ENCODE assay signal across 20 mouse cellular contexts in the genomic region with DNA sequence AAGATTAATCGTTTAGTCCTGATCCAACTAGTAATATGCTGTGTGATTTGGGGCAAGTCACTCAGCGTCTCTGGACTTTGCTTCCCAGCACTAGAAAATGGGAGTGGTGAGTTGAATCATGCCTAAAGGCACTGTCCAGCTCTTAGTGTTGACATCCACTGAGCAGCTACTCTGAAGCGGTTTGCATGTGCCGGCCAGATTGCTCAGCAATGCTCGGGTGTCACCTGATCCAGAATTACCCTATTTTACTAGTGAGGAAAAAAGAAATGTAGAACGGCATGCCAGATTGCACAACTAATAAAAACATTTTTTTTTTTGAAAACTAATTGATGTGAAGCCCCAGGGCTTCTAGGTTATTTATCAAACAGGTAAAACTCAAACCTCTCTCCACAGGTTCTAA.
DNase-seq lines count a peak whose midpoint lies in the region; ATAC-seq and TF ChIP-seq lines count a peak whose summit lies in the region.
"Had no signal": no experiment of that assay in that cellular context is flagged by ENCODE, and none has a peak within 500 bp of the region (broad histone marks: within the 10 kb centered on the region; RNA-seq: fewer than 3 reads in every experiment).

No protein-coding gene starts in this region.

- TF ChIP-seq CTCF in hindbrain, postnatal 0 days (IDR thresholded peaks at IDR 0.05; ENCODE audit: low read depth): no peak
- TF ChIP-seq CTCF in lung, postnatal 0 days (IDR thresholded peaks at IDR 0.05): no peak

- no peaks in the 10 kb centered on the region for H3K36me3 ChIP-seq in forebrain, embryonic 15.5 days
- H3K36me3 ChIP-seq in forebrain, embryonic 10.5 days (replicated peaks): no peaks in the 10 kb centered on the region
- H3K36me3 ChIP-seq in hindbrain, postnatal 0 days (ENCODE audit: insufficient read depth, low read length): no peaks in the 10 kb centered on the region
- H3K36me3 ChIP-seq in hindbrain, embryonic 10.5 days: no peaks in the 10 kb centered on the region
- no peaks in the 10 kb centered on the region for H3K36me3 ChIP-seq in lung, postnatal 0 days (ENCODE audit: insufficient read depth, low read length)
- H3K36me3 ChIP-seq in limb, embryonic 13.5 days: no peaks in the 10 kb centered on the region
- H3K36me3 ChIP-seq: midbrain, embryonic 12.5 days; neural tube, embryonic 12.5 days had no signal

- H3K9ac ChIP-seq in forebrain, embryonic 15.5 days (replicated peaks): no peak overlapping the region
- H3K9ac ChIP-seq in hindbrain, postnatal 0 days (replicated peaks; ENCODE audit: low read length): no peak overlapping the region
- H3K9ac ChIP-seq in lung, postnatal 0 days (replicated peaks; ENCODE audit: low read depth): no peak overlapping the region
- H3K9ac ChIP-seq in limb, embryonic 13.5 days: no peak overlapping the region
- H3K9ac ChIP-seq: liver, embryonic 14.5 days; midbrain, embryonic 12.5 days; neural tube, embryonic 12.5 days had no signal

- H3K27me3 ChIP-seq in forebrain, embryonic 15.5 days: no peaks in the 10 kb centered on the region
- no peaks in the 10 kb centered on the region for H3K27me3 ChIP-seq in forebrain, embryonic 10.5 days (ENCODE audit: poor library complexity, severe bottlenecking)
- H3K27me3 ChIP-seq in hindbrain, postnatal 0 days (ENCODE audit: insufficient read depth, low read length): no peaks in the 10 kb centered on the region
- H3K27me3 ChIP-seq in hindbrain, embryonic 10.5 days (ENCODE audit: insufficient read depth, poor library complexity, severe bottlenecking): no peaks in the 10 kb centered on the region
- no peaks in the 10 kb centered on the region for H3K27me3 ChIP-seq in lung, postnatal 0 days (replicated peaks; ENCODE audit: insufficient read depth, low read length)
- no peaks in the 10 kb centered on the region for H3K27me3 ChIP-seq in limb, embryonic 13.5 days
- H3K27me3 ChIP-seq: midbrain, embryonic 12.5 days; neural tube, embryonic 12.5 days had no signal

- 72% methylated on average over 6 of the region's 6 CpGs for WGBS in forebrain, embryonic 15.5 days
- 78% methylated on average over 6 of the region's 6 CpGs for WGBS in forebrain, embryonic 10.5 days
- 83% methylated on average over 6 of the region's 6 CpGs for WGBS in hindbrain, postnatal 0 days
- 85% methylated on average over 6 of the region's 6 CpGs for WGBS in hindbrain, embryonic 10.5 days
- 69% methylated on average over 6 of the region's 6 CpGs for WGBS in lung, postnatal 0 days
- 36% methylated on average over 6 of the region's 6 CpGs for WGBS in limb, embryonic 13.5 days

- H3K4me3 ChIP-seq in forebrain, embryonic 15.5 days: no peak overlapping the region
- H3K4me3 ChIP-seq in forebrain, embryonic 10.5 days: no peak overlapping the region
- H3K4me3 ChIP-seq in hindbrain, postnatal 0 days (ENCODE audit: low read length): no peak overlapping the region
- no peak overlapping the region for H3K4me3 ChIP-seq in hindbrain, embryonic 10.5 days
- no peak overlapping the region for H3K4me3 ChIP-seq in lung, postnatal 0 days (ENCODE audit: low read depth, low read length)
- H3K4me3 ChIP-seq in limb, embryonic 13.5 days: no peak overlapping the region
- H3K4me3 ChIP-seq: layer of hippocampus, adult 2 months; midbrain, embryonic 12.5 days; neural tube, embryonic 12.5 days had no signal

- H3K4me2 ChIP-seq in forebrain, embryonic 15.5 days (replicated peaks): no peak overlapping the region
- no peak overlapping the region for H3K4me2 ChIP-seq in hindbrain, postnatal 0 days (ENCODE audit: low read depth, low read length)
- no peak overlapping the region for H3K4me2 ChIP-seq in lung, postnatal 0 days (replicated peaks; ENCODE audit: low read depth, low read length)
- no peak overlapping the region for H3K4me2 ChIP-seq in limb, embryonic 13.5 days (replicated peaks)
- H3K4me2 ChIP-seq: midbrain, embryonic 12.5 days; neural tube, embryonic 12.5 days had no signal

- ATAC-seq in forebrain, embryonic 15.5 days (replicated peaks): no peak
- no peak for ATAC-seq in hindbrain, postnatal 0 days
- no peak for ATAC-seq in lung, postnatal 0 days
- 0 out of 2 replicates have a peak, but pooled peaks have one; percentile 13 for ATAC-seq in limb, embryonic 13.5 days (ENCODE audit: low FRiP score, low read depth)

- TF ChIP-seq EP300 in lung, postnatal 0 days (IDR thresholded peaks at IDR 0.05): no peak

- peak overlapping the region; percentile 63 for H3K27ac ChIP-seq in forebrain, embryonic 15.5 days (replicated peaks)
- H3K27ac ChIP-seq in forebrain, embryonic 10.5 days: no peak overlapping the region
- H3K27ac ChIP-seq in hindbrain, postnatal 0 days: peak overlapping the region; percentile 67; the same call in 1 of the 2 replicates
- H3K27ac ChIP-seq in hindbrain, embryonic 10.5 days: no peak overlapping the region
- 0 out of 2 replicates have a peak overlapping the region, but pooled peaks have one; percentile 26 for H3K27ac ChIP-seq in lung, postnatal 0 days (ENCODE audit: low read length)
- H3K27ac ChIP-seq in limb, embryonic 13.5 days: no peak overlapping the region; the same call in 1 of the 2 replicates
- H3K27ac ChIP-seq: layer of hippocampus, adult 2 months; liver, embryonic 14.5 days; neural tube, embryonic 12.5 days had no signal

- peaks cover 30% of the 10 kb centered on the region for H3K4me1 ChIP-seq in forebrain, embryonic 15.5 days
- peaks cover 11% of the 10 kb centered on the region for H3K4me1 ChIP-seq in forebrain, embryonic 10.5 days
- peaks cover 19% of the 10 kb centered on the region for H3K4me1 ChIP-seq in hindbrain, postnatal 0 days (ENCODE audit: insufficient read depth, low read length)
- H3K4me1 ChIP-seq in hindbrain, embryonic 10.5 days (replicated peaks): peaks cover 3% of the 10 kb centered on the region; the same call in 1 of the 2 replicates
- peaks cover 22% of the 10 kb centered on the region for H3K4me1 ChIP-seq in lung, postnatal 0 days (ENCODE audit: insufficient read depth, low read depth, low read length)
- H3K4me1 ChIP-seq in limb, embryonic 13.5 days: peaks cover 45% of the 10 kb centered on the region
- H3K4me1 ChIP-seq: neural tube, embryonic 12.5 days had no signal

- no peaks in the 10 kb centered on the region for H3K9me3 ChIP-seq in forebrain, embryonic 15.5 days
- no peaks in the 10 kb centered on the region for H3K9me3 ChIP-seq in forebrain, embryonic 10.5 days
- no peaks in the 10 kb centered on the region for H3K9me3 ChIP-seq in hindbrain, postnatal 0 days (ENCODE audit: low read length)
- no peaks in the 10 kb centered on the region for H3K9me3 ChIP-seq in hindbrain, embryonic 10.5 days
- H3K9me3 ChIP-seq in lung, postnatal 0 days (ENCODE audit: low read length): no peaks in the 10 kb centered on the region
- H3K9me3 ChIP-seq in limb, embryonic 13.5 days: no peaks in the 10 kb centered on the region
- H3K9me3 ChIP-seq: midbrain, embryonic 12.5 days; neural tube, embryonic 12.5 days had no signal

- DNase-seq in forebrain, embryonic 10.5 days (ENCODE audit: extremely low spot score, low spot score): no peak
- no peak for DNase-seq in hindbrain, postnatal 0 days (ENCODE audit: low spot score)
- no peak for DNase-seq in hindbrain, embryonic 10.5 days (ENCODE audit: low spot score)
- peak; percentile 62 for DNase-seq in lung, postnatal 0 days (ENCODE audit: low spot score)
- no peak for DNase-seq in lung, postnatal 25 days (ENCODE audit: low spot score)
- DNase-seq in layer of hippocampus, adult 11-12 months (ENCODE audit: low spot score): no peak
- DNase-seq: adrenal gland, adult 2 months; B cell, adult 2 months; cerebellum, adult 9-10 months; gastrocnemius, postnatal 25 days; kidney, adult 2 months; kidney, postnatal 10 days; layer of hippocampus, postnatal 36 days; thymus, adult 2 months had no signal

Comparison
In these comparisons a context has a peak if more than half of its experiments do, and no peak if none do; other contexts are left out.
1. H3K27ac ChIP-seq: peak in forebrain, embryonic 15.5 days (single experiment), hindbrain, postnatal 0 days (single experiment) and lung, postnatal 0 days (single experiment); none in forebrain, embryonic 10.5 days (single experiment), hindbrain, embryonic 10.5 days (single experiment) and limb, embryonic 13.5 days (single experiment).